Mouse (Mus musculus) cerebellum, postnatal 36 days (tissue): Measurements from ENCODE around the gene Gm26920.

Experiments used
- DNase-seq, 2 experiments: peaks; one replicate each; pipeline ENCODE4 v3.0.0; 2021 to 2022; ENCODE audit warnings: mixed read lengths in 2 of 2

Gm26920 gene

DNA sequence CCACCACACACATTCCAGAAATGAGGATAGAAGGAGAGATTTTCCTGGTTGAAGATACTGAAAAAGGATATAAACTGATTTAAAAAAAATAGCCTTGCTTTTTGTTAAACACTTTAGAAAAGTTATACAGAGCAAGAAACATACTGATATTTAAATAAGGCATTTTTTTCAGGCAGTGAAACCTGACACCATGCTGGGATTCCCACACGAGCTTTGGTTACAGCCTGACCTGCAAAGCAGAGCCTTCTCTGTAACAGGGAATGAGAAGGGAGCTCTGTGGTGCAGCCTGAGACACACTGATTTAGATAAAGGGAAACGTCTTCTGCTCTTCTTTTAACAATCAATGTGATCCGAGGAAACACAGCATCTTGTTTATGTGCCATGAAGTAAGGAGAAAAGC lies 36.6 kb downstream of the Gm26920 start:
- DNase-seq: no peak

DNA sequence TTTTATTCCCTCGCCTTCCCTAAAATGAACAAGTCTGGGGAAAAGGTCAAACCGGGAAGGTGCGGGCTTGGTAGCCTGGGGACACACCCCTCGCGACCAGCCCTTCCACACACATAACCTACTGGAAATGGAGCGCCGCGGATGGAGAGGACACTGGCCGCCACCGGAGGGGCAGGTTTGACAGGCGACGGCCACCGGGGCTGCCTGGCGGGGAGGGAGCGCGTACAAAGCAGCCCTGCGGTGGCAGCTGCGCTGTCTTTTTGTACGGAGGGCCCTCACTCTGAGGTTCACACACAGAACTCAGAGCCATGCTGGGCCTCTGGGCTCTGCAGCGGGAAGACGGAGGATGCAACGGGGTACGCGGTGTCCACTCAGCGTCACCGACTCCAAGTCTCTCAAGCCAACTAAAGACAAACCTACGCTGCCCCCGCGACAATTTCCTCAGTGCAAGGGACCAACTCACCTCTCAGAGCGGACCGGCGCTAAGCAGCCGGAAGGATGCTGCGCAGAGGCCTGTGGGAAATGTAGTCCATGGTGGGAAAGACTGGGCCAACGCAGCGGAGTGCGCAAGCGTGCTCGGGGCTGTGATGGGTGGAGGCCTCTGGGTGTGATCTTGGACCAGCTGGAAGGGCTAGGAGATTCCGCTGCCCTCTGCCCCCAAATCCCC lies 39.2 kb downstream of the Gm26920 start, which contains the start of gene Zfp14:
Zfp14 (minus strand) TSS at position 499 of the 667 bp plus-strand sequence.
- DNase-seq: peak; percentile 94

DNA sequence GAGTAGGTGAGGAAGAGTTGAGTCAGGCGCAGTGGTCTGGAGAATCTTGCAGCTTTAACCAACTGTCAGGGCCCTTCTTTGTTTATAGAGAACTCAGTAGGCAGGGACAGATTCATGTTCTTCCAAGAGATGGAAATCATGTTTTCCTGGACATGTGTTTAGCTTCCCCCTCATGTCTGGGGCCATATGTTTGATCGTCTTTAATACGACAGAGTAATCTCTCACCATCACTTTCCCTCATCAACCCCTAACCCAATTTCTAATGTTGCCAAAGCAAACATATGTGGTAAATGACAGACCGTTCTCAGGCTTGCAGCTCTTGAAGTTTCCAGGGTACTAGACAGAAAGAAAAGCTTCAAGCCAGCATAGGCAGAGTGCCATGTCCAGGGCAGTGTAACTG lies 42.1 kb downstream of the Gm26920 start:
- no peak for DNase-seq

DNA sequence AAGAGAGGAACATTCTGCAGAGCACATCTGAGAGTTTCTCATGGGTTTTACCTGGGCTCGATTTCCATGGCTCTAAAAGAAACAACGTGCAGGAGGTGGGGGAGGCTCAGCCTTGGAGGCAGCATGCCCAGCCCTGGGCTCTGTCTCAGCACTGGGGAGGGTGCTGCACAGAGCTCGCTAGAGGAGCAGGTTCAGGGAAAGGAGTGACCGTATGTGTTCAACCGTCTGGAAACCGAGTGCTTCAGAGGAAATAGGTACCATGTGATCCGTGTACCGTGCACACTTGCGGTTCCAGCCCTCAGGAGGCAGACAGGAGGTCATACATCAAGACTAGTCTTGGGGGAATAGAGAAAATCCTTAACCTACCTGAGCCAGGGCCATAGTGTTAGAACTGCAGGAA lies 45.9 kb downstream of the Gm26920 start:
- no peak for DNase-seq

DNA sequence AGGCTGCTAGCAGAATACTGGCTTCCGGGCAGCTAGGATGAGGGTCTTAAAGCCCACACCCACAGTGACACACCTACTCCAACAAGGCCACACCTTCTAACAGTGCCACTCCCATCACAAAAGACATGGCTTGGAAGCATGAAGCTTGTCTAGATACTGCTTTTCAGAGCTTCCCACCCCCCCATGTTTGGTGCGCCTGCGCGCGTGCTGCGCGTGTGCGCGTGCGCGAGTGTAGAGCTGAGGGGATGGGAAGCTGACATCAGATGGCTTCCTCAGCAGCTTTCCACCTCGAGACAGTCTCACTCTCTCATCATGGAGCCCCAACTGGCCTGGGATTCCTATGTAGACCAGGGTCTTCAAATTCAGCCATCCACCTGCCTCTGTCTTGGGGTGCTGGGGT lies 55.9 kb downstream of the Gm26920 start:
- no peak for DNase-seq

DNA sequence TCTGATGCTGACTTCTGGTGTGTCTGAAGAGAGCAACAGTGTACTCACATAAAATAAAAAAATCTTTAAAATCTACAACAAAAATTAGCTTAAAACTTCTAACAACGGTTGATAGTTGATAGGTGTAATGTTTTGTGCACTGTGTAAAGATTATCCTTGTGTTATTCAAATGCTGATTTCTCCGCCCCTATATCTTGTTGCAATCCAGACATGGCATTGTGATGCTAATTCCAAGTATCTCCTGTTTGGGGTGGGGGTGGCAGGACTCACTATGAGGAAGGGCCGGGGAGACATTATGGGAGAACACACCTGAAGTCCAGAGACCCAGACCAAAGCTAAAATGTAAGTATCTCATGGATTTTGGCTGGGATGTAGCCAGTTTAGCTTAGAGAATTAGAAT lies 58.8 kb downstream of the Gm26920 start:
- no peak for DNase-seq

DNA sequence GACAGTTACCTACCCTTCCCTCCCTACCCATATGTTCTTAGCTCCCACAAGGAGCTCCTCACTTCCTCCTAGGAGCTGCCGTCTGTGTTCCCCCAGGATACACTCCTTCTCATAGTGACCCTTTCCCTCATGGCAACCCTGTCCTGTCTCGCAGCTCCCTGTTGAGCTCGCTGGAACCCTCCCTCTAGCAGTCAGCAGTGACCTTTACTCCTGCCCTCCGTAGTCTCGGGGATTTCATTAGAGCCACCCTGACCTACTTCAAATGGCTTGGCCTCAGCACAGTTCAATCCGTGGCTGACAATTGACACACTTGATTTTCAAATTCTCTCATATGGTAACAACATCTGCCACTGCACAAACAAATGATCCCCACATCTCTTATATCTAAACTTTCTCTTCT lies 59.5 kb downstream of the Gm26920 start:
- no peak for DNase-seq

DNA sequence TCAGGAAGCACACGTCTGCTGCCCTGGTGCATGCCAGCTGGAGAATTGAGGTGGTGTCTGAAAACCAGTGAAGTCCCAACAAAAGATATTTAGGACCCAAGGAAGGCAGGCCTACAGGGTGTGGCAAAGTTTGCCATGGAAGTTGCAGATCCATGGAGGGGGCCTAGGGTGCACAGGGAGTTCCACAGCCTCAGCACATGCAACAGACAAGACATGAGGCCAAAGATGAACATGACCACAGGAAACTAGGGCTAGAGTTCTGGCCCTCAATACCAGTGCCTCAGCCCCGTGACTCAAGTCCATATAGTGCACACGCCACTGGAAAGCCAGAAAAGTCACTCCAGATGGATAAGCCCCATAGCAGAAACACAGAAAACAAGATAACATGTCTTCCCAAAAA lies 61.6 kb downstream of the Gm26920 start:
- DNase-seq: no peak

DNA sequence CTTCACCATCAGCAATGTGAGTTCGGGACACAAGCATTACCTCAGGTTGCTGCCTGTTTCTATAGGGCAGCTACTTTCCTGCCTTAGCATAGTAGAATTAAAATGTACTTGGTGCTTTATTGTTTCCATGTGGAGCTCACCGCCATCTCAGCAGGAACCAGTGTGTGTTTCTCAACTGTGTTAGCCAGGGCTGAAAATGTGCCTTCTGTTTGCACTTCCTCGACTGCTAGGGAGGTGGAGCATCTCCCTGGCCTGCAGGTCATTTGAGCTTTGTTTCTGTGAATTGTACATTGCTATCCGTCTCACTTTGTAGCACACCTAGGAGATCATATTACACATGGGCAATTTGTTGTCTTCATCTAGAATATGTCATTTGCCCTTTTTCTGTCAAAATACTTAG lies 62.9 kb downstream of the Gm26920 start:
- no peak for DNase-seq

DNA sequence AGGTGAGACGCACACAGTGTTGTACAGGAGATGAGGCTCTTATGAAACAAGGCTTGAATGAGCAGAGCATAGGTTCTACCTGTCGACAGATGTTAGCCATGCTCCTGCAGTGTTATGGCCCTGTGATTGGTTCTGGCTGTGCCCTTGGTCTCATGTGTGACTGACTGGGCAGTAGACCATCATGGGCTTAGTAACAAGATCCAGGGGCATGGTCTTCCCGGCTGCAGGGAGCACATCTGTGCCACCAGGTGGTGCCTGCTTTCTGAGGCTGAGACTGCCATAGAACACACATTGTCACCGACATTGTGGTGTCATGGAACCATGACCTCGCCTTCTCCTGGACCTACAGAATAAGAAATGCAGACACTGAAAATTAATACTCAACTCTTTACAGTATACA lies 64.9 kb downstream of the Gm26920 start:
- no peak for DNase-seq

DNA sequence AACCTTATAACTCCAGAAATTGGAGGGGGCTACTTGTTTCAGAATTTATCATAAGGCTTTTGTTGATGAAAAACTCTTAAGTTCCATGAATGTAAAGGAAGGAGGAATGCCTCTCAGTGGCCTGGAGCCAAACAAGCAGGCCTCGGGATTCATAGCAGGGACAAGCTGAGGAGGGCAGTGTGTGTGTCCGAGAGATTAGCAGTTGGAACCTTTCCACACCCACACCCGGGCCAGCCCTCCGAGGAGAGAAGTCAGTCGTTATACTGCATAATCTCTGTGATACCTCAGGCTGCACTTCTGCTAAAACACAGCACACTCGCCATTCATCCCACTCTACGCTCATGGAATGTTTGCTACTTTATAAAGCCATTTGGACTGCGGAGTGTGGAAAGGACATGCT lies 66.4 kb downstream of the Gm26920 start:
- no peak for DNase-seq

DNA sequence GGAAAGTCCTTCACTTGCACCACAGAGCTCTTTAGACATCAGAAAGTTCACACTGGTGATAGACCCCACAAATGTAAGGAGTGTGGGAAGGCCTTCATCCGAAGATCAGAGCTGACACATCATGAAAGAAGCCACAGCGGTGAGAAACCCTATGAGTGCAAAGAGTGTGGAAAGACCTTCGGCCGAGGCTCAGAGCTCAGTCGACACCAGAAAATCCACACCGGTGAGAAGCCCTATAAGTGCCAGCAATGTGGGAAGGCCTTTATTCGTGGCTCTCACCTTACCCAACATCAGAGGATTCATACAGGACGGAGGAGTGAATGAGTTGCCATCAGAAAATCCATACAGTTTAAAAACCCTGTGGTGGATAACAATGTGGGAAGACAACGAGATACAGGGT lies 66.9 kb downstream of the Gm26920 start:
- DNase-seq: no peak

DNA sequence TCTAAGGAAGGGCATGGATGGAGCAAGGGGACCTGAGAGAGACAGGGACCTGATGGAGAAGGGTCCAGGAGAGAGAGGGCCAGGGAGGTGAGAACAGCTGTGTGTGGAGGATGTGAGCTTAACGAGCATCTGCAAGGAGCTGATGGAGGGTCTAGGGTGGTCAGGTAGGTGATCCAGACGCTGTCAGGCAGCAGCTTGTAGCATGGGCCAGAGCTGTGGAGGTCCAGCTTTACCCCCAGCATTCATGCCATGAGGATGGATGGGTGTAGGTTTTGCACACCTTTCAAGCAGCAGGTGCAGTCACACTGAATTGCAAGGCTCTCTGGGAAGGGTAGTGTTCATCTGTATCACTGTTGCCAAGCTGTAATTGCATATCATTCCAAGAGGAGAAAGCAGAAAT lies 70.7 kb downstream of the Gm26920 start:
- no peak for DNase-seq

DNA sequence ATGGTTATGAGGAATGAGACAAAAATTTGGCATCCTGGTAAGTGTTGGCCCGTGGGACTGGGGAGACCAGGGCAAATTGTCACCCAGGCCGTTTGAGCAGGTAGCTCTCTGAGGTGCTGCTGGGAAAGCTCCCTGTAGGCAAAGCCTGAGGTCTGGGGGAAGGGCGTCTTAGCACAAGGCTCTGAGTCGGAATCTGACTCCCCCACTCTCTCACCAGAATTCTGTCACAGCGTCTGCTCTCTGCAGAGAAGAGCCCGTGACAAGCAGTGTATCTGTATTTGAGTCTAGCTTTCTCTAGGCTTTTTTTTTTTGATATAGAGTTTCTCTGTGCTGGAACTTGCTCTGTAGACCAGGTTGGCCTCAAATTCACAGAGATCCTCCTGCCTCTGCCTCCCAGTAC lies 73.0 kb downstream of the Gm26920 start:
- no peak for DNase-seq

DNA sequence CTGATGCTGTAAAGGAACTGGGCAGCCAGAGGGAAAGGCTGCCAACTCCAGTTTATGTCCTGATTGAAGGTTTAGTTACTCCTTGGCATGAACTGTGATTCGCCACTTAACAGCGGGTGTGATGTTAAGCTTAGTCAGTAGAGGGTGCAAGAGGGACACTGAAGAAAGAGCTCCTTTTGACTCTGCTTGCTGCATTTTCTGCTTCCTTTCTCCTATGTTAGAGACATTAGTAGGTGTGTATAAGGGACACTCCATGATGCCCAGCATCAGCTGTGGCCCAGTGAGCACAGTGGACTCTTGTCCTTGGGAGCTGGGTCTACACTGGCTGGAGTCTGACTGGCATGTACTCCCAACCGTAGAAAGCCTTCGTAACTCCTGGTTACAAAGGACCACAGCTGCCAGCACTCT lies 77.2 kb downstream of the Gm26920 start:
- peak; percentile 32 to 59 for DNase-seq

DNA sequence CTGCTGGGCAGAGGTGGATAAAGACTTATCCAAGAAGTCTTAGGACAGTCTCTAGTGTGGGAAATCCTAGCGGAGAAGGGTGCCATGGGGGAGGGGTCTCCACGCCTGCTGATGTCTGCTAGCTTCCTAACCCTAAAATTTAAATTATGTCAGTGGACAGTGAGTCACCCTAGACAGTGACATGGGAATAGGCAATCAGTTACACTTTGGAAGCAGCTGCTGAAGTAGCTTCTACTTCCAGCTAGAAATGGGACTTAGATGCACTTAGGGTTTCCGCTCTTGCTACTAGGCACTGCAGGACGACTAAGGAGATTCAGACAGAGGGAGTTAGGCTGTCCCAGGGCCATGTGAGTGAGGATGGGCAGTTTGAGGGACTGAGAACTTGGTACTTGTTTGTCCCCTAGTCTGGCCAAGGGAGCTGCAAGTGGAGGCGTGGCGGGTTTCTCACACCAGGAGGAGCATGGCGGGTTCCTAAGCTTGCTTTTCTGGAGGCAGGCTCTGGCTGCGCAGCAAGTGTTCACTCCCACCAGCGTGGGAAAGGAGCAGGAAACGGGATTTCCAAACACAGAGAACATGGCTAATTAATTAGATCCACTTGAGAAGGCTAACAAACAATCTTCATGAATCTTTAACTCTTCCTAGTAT lies 79.5 kb downstream of the Gm26920 start:
- no peak for DNase-seq

DNA sequence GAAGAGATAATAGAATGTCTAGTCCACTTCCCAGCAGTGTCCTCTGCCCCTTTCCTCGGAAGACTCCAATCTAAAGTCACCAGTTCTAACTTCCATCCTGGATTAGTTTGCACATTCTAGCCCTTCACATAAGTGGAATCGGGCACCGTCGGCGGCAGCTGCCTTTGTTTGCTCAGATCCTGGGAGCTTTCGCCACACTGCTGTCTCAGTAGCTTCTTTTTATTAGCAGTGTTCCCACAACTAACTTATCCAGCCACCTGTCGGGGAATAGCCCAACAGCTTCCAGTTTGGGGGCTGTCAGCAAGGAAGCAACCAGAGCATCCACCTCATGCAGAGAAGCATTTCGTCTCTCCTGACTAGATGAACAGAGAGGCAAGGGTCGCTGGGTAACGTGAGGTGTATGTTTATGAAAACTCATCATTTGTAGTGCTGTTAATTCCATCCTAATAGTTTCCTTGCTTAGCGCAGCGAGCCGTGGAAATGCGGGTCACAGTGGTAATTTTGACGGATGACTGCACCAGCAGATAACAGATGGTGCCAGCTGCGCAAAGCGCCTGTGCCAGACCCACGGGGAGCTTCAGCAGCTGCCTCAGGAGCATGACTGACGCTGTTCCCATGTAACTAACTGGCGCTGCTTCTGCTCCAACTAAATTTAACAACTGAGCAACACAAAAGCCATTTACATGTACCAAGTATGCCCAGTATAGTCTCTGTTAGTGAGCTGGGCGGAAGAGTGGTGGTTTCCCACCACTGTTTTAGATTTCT lies 80.7 kb downstream of the Gm26920 start:
- DNase-seq: peak in 1 of 2 experiments; percentile 6

DNA sequence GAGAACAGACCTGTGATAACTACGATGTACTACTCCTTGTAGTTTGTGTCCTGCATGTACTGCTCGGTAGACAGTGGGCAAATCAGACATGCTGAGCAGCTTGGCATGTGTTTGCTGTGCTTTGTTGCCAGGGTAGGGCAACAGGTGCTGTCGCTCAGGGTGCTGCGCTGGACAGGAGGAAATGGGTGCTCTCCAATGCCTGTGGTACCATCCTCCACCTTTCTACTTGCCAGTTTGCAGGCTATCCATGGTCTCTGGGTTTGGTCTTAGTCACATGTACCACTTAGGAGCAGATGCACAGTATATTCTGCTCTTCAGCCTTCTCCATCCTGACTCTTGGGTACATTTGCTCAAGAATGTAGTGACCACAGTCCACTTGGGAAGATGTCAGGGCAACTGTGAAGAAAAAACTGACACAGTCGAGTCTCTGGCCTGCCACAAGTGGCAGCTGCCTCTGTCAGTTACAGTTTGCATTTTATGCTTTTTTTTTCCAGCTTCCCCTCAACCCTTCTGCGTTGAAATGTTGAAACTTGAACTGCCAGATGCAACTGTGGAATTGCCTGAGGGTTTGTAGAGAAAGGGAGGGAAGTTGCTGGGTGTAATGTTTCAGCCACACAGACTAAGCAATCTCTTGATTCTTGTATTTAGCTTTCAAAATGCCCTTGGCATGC lies 82.1 kb downstream of the Gm26920 start:
- no peak for DNase-seq

DNA sequence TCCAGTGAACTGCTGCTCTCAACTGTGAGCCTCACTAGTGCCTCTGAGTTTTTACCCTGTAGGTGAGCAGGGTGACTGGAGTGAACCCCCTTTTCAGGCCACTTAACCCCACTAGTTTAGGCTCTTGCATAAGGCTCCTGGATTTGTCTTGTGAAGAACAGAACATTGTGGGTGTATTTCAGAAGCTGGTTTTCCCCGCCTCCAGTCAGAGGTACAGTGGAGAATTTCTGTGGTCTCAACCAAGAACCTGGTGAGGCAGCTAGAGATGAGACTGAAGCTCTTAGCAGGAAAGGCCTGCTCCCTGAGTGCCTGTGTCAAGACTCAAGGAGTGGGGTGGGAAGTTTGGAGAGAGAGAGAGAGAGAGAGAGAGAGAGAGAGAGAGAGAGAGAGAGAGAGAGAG lies 82.6 kb downstream of the Gm26920 start:
- DNase-seq: no peak
